Mouse (Mus musculus): ENCODE measurements at regions not wholly inside any gene's neighbourhood (a gene's known extent, or its start where the extent isn't known, plus 50 kb on each side); places are given as distances from the start of the nearest gene placed in this dataset.
"Not testable (repeated sequence)": the region's sequence is repeated elsewhere in the genome, so short reads cannot be mapped to it uniquely, and the experiment has no call there.

GRCm38 (mm10) chr13:16316581-16316980 is 304.9 kb downstream of the Inhba start:
- ATAC-seq = no peak

DNA sequence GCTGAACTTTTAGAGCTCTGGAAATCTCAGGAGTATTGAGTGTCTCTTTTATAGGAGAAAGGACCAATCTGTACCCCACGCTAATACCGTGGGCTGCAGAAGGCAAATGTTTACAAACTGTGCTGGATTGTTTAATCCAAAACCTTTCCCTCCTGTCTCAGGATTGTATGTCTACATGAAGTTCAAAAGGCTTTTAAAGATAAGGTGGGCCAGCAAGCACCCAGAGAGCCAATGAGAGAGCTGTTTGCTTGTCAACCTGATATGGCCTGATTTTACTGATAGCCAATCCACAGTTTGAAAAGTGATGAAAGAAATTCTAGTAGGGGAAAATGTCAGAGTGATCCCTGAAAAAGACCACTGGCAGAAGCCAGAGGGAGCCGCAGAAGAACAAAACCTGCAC is 305.8 kb downstream of the Inhba start:
- ATAC-seq = no peak

- ATAC-seq = no peak
Observed at GRCm38 (mm10) chr13:16320392-16320791, 308.7 kb downstream of the Inhba start.

DNA sequence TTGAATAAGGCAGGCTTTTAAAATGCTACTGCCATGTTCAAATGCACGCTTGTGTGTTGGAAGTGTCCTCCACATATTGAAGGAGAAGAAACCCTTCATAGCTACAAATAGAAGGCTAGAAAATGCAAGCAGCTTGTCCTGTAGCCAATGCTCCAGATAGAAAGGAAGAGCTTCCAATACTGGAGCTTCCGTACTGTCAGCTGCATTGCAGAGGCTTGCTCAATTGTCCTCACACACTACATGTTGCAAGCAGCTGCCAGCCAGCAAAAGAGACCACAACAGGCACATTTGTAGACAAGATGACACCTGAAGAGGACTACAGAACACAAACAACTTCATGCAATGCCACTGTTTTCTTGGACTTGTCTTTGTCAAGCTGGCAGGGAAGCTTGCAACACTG is 314.0 kb downstream of the Inhba start:
- no peak for ATAC-seq

DNA sequence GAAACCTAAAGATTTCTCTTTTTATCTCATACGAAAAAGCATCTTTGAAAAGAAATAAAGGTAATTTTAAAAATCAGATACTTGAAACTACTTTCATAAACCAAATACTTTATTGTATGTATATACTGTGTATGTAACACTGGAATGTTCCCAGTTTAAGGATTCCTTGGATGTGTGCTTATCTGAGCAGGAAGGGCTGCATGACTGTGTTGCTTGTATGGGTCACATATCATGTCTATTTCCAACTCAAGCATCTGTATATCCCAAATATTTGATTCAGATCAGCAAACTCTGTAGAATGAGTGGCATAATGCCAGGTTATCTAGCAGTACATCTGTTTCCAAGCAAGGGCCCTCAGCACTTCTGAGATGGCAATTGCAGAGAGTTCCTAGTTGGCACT is 330.1 kb downstream of the Inhba start:
- ATAC-seq = no peak

DNA sequence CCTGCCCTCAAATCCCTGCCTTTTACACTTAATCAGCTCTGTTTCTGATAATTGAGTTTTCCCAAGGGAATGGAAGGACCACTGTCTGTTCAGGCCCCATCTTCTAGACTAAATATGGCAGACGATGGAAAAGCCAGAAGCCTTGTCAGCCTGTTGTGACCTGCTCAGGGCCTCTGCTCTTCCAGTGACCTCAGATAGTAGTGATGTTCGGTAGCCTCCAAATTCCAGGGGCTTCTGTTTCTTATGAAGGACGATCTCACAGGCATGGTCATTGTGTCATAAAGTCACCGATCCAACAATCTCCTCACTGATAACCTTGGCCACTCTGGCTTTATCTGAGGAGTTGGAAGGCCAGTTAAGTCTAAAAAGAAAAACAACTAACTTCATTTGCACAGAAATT is 330.5 kb downstream of the Inhba start:
- ATAC-seq = no peak

DNA sequence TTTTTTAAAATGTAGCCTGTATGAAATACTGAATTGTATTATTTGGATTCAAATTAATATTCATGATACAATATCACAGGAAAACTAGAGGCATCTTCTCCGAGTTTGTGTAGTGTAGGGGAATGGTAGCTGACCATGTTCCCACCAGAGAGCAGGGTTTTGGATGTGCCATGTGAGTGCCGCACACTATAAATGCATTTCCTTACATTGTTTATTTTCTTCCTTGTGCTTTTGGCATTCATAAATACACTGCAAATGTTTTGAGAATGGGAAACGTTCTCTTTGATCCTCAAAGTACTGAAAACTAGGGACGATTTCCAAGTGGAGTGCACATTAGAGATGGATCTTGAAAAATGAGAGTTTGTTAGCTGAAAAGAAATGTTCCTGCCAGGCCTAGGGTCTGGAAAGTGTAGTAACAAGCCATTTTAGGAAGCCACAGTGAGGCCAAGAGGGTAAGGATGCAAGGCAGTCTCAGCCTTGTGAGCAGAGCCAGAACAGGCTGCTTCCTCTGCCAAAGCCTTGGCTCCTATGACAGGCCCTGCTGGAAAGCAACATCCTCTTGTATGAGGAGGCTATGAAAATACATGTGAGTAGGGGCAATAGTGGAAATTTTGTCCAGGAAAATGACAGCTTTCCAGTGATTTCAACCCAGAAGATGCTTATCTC is 331.8 kb downstream of the Inhba start:
- no peak for ATAC-seq

DNA sequence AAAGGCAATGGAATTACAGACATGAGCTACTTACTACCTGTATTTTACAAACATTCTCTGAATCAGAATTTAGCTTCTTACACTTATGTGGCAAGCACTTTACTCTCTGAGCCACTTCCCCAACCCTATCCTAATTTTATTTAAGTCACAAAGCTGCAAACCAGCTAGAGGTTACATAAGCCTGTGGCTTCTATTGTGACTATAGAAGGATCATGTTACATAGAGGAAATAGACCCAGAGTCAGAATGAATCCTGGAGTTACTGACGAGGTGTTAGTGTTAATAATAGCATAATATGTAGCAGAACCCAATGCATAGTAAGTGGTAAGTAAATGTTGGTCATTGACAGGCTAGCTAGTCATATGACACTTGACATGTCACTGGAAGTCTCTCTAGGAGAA is 337.7 kb downstream of the Inhba start:
- ATAC-seq = no peak

DNA sequence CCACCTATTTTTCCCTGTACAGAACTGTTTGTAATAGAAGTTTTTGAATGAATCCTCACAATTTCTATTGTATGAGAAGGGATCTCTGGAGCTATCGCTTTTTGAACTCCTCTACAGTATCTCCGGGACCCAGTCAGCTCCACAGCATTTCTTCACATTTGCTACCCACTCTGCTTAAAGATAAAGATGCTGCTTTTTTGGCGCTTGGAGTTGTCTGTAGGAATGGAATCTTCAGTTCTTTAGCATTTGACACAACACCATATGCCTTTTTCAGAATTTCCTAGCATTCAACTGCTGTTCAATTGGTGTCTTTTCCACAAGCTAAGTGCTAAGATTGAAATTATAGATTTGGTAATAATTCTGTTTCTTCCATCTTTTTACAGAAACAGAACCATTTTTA is 338.4 kb downstream of the Inhba start:
- ATAC-seq = no peak

DNA sequence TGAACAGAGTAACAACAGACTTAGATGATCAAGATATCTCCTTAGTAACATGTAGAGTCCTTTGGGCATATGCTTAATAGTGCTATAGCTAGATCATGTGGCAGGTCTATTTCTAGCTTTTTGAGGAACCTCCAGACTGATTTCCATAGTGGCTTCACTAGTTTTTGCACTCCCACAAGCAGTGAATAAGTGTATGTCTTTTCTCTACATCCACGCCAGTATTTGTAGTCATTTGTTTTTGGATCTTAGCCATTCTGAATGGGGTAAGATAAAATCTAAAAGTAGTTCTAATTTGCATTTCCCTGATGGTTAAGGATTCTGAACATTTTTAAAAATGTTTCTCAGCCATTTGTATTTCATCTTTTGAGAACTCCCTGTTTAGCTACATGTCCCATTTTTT is 343.7 kb downstream of the Inhba start:
- no peak for ATAC-seq

DNA sequence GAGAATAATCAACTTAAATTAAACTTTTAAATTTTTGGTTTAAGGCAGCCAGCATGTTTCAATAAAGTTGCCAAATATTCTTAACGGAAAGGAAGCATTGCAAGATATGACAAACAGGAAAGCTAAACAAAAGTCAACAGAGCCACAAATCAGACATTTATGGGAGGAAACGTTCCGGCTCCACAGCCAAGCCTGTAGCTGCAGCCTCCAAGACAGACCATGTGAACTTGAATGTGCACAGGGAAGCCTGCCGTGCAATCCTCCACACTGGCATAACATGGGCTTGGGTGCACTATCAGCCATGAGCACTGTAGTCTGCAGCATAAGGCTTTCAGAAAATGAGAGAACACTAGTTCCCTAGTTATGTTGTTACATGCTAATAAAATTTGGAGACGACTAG is 367.8 kb downstream of the Inhba start:
- no peak for ATAC-seq

DNA sequence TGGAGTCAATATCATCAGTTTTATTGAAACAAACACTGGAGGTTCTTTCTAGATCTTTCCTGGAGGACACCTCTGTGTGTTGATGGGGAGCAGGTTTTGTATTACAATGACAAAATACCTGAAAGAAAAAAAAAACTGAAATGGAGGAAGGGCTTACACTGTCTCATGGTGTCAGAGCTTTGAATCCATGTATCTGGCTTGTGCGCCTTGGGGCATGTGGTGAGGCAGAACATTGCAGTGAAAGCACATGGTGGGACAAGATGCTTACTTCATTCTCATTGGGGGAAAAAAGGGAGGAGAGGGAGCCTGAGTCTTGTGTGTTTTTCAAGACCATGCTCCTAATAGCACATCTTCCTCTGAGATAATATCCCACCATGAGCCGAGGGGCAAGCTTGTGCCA is 368.3 kb downstream of the Inhba start:
- ATAC-seq = no peak

GRCm38 (mm10) chr13:16382936-16383511 is 371.4 kb downstream of the Inhba start:
- no peak for ATAC-seq

DNA sequence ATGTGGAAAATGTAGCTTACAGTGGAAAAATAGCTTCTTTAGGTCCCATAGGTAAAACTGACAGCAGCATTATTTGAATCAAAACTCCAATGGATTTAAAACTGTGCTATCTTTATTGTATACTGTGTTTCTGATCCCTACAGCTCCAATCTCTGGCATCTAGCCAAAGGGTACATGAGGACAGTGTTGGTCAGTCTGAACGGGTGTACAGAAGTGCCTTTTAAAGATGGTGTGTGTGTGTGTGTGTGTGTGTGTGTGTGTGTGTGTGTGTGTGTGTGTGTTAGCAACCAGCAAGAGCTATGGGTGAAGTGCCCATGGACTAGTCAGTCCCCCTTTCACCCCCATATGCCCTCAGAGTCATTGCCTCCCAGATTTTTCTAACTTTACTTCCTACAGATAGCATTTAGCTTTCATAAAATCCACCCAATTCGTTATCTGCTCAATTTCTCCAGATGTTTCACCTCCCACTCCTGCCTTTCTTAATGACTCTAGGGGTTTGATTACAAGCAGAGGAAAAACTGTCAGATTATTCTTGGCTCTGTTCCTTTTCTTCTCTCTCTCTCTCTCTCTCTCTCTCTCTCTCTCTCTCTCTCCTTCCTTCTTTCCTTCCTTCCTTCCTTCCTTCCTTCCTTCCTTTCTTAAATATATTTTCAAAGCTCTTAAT is 404.8 kb downstream of the Inhba start:
- ATAC-seq = no peak

GRCm38 (mm10) chr13:16424147-16424546 is 412.5 kb downstream of the Inhba start:
- no peak for ATAC-seq

DNA sequence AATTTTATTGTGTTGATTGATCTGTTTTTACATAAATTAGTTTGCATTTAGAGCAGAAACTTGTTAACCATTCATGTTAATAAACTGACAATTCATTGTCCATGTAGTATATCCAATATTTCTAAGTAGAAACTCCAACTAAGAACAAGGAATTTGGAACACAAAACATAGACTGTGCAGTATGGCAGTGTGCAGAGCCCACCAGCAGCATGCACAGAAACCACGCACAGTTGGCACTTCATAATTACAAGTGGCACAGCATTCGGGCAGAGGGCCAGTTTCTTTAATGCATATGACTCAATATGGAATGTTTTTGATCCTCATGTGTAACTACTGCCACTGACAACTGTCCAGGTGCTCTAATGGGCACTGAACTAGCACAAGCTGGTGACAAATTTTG is 423.8 kb downstream of the Inhba start:
- no peak for ATAC-seq

GRCm38 (mm10) chr13:16453234-16453633 is 441.6 kb downstream of the Inhba start:
- no peak for ATAC-seq

DNA sequence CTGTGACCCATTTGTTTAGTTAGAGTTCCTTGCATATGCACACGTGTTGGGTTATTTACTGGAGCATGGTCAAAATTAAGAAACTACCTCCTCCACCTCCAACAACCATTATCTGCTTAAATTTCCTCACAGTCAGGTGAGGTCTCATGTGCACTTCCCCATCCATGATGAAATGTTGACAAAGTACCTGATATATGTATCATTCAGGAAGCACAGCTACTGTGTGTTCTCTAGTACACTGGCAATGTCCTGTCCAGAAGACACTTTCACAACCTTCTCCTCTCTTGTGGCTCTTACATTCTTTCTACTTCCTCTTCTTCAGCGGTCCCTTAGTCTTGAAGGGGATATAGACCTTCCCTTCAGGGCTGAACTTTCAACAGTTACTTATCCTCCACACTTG is 448.1 kb downstream of the Inhba start:
- ATAC-seq = no peak

DNA sequence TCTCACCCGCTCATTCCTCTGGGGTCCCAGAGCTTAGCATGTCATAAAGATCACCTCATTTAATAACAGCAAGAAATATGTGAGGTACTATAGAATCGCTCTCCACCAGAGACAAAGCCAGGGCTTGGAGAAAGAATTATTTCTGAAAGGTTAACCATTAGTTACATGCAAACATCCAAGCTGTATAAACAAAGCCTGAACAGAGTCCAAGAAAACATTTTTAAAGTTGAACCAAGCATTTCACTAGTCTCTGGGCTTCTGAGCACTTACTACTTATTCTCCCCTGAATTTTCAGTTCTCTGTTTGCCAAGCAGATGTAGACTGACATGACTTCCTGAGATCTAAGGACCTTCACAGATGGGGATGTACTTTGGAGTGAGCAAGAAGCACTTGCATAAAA is 450.0 kb downstream of the Inhba start:
- ATAC-seq = no peak

DNA sequence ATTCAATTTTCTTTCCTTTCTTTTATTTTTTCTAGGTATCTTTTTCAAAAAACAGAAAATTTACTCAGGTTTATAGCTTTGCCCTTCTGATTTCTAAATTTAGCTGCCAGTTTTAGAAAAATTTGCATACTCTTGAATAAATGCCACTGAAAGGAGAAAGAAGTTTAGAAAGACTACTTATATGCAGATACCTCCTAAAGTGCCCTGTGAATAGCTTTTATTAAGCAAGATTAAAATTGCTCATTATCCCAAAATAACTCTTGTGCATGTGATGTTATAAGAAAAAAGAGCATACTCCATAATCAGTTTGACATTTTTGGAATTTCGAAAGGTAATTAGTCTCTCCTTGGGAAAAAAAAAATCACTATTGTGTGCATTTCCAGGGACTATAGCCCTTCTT is 453.2 kb downstream of the Inhba start:
- ATAC-seq = no peak

- no peak for ATAC-seq
Observed at GRCm38 (mm10) chr13:16465317-16465716, 453.7 kb downstream of the Inhba start.

GRCm38 (mm10) chr13:16465812-16466211 is 454.2 kb downstream of the Inhba start:
- no peak for ATAC-seq

DNA sequence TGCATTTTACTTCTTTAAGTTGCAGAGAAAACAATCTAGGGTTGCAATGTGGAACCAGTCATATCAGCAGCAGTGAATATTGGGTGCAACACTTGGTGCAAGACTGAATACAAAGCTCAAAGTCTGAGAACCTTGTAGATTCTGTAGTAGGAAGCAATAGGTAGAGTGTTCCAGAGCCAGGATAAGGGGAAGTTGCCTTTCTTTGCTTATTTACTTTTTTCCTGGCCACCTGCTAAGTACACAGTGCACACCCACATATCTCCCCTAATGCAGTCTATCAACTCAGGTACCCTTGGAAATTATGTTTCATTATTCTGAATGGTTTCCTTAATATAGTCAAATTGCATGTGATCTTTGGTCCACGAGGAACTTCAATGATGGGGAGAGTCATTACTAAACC is 464.9 kb downstream of the Inhba start:
- ATAC-seq = no peak

DNA sequence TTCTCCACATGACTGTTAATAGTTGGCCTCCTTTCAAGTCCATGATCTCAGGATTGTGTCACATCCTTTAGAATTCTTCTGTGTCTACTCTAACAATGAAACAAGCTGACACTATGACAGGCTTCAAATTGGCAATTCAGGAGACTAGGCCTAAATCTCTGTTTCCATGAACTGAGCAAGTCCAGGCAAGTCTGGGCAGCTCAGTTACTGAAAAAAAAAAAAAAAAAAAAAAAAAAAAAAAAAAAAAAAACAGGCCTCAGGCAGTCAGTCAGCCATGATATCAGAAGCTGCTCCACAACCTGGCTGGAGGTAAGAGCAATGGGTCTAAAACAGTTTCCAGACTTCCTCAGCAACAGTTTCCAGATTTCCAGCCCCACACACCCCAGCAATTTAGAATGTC is 475.6 kb downstream of the Inhba start:
- ATAC-seq = no peak

GRCm38 (mm10) chr13:16490680-16491079 is 479.0 kb downstream of the Inhba start:
- ATAC-seq = not testable (repeated sequence)

All from activated CD4-positive, CD25-positive, alpha-beta regulatory T cell, adult 4 months (primary cell).